Mouse (Mus musculus) retina, postnatal 7 days (tissue): Measurements from ENCODE around the gene Maml2.

Experiments used
- DNase-seq: peaks from one replicate; pipeline ENCODE4 v3.0.0-alpha.2; 2012; ENCODE audit warnings: low read depth, low spot score

Gene Maml2

DNA sequence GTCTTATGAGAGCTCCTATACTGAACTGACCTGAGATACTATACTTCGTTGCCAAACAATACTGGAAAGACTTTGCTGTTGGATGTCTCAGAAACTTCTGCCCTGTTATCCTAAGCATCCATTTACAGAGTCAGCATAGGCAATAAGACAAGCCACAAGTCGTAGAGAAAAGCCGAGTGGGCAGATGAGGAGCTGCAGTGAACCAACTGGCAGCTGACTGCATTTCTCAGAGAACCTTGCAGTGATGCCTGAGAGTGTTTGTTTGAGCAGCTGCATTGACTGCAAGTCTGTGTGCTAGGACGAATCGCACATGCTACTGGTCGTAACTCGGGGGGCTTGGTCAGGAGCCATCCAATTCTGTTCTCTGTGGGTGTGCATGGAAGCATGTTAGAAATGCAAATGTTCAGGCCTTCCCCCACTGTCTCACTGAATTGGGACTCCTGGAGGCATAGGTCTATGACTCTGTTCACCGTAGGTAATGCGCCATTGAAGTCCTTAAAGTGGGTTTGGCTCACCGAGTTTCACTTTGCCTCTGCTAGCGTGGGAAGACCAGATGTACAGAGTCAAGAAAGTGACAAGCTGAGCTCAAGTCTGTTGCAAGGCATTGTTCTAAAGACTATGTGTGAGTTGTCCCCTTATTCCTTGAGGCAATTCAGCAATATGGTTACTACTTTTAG, 267.7 kb downstream of the Maml2 start:
- DNase-seq = no peak

GRCm38 (mm10) chr9:13566154-13566885, 268.6 kb downstream of the Maml2 start:
- no peak for DNase-seq

DNA sequence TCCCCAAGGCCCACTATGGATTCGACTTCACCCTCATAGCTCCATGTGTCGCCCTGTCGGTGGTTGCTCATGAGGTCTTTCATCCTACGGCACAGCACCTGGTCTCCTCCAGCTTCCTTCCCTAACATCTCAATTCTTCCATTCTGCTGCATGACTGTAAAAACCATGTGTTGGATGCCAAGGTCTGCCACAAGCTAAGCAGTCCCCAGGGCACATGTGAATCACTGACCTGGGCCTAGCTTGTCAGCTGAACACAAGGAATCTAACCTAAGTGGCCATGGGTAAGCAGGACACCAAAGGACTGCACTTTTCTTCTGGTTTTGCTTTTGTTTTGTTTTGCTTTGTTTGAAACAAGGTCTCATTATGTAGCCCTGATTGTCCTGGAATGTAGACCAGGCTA, 271.3 kb downstream of the Maml2 start:
- no peak for DNase-seq

GRCm38 (mm10) chr9:13572847-13573246, 275.1 kb downstream of the Maml2 start:
- no peak for DNase-seq

GRCm38 (mm10) chr9:13574059-13574458, 276.3 kb downstream of the Maml2 start:
- DNase-seq = no peak

GRCm38 (mm10) chr9:13574913-13575312, 277.2 kb downstream of the Maml2 start:
- DNase-seq = no peak

DNA sequence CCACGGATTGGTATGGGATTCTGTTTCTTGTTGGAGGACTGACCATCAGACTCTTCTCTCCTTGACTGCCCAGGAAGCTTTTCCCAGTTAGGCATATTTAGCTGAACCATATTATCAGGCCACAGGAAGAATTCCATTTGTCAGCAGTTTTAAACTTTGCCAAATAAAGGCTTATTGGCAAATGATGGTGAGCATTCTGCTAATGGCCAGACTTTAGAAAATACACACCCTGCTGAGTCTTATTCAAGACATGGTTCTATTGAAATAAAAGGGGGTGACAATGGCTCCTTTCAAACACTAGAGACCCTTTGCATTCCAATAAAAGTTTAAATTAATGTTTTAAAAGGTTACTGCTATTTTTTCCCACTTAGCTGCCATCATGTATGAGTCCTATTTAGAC, 279.4 kb downstream of the Maml2 start:
- no peak for DNase-seq

GRCm38 (mm10) chr9:13581184-13581583, 283.4 kb downstream of the Maml2 start:
- no peak for DNase-seq

GRCm38 (mm10) chr9:13583952-13584351, 286.2 kb downstream of the Maml2 start:
- DNase-seq = no peak

- DNase-seq = no peak
Observed at GRCm38 (mm10) chr9:13584435-13584834, 286.7 kb downstream of the Maml2 start.

- DNase-seq = no peak
Observed at GRCm38 (mm10) chr9:13587085-13587933, 289.6 kb downstream of the Maml2 start.

- no peak for DNase-seq
Observed at GRCm38 (mm10) chr9:13588786-13589185, 291.0 kb downstream of the Maml2 start.

- no peak for DNase-seq
Observed at GRCm38 (mm10) chr9:13592701-13593100, 294.9 kb downstream of the Maml2 start.

GRCm38 (mm10) chr9:13597736-13598135, 300.0 kb downstream of the Maml2 start:
- DNase-seq = no peak

DNA sequence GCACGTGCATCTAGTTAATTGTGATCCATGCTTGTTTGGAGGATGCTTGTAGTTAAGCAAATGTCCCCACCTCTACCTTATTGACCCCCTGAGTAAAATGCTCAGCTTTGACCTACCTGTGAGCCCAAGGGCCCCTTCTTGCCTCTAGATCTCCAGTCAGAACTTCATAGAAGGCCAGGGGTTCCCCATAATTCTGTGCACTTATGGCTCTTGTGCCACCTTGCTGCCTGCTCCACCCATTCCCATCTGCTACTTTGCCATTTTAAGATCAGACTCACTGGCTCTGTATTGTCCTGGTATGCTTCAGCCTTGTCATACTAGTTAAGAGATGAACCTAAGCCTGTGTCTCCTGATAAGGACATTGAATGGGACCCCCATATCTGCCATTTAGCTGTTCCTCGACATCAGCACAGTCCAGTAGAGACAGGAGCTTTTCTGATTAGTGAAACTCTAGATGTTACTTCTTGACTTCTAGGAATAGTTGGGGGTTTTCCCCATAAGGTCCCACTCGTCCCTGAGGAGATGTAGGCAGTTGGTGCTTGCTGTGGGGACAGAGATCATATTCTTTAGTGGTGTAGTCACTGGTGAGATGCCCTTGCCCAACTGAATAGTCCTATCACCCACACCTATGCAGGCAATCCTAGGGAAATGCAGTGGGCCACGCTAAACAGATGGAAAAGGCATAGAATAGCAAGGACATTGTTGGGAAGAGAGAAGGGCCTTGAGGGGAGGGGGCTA, 301.0 kb downstream of the Maml2 start:
- DNase-seq = no peak

- DNase-seq = no peak
Observed at GRCm38 (mm10) chr9:13599334-13599614, 301.5 kb downstream of the Maml2 start.

DNA sequence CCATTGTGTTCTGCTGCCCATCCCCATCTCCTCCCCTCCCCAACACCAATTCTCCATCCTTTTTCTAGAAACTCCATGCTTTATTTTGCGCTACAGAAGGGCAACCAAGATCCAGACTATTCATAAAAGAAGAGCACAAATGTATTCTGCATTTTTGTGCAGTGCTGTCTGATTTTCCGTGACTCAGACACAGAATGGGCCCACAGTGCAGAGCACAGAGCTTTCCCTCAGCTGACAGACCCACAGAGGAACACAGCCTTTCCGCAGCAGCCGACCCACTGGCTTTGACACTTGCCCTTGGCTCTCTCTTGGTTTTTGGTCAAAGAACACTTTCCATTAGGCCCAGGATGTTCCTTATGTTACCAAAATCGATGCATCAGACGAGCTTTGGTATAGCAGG, 302.0 kb downstream of the Maml2 start:
- no peak for DNase-seq

DNA sequence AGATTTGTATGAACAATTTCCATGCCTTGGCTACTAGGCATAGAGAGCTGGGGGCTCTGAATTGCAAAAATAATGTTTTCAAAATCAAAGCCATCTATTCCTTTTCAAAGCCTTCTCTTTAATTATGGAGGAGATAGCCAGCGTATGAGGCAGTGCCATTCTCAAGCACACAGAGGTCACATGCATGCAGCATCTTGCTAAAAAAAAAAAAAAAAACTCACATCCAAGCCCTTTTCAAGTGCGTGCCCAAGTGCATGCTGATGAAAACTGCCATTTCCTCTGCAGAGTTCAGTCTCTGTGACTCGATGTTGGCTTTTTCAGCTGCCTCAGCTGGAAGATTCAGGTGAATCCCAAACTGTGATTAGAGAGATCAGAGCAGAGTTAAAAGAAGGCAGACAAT, 304.0 kb downstream of the Maml2 start:
- DNase-seq = no peak

GRCm38 (mm10) chr9:13603533-13604143, 305.9 kb downstream of the Maml2 start:
- DNase-seq = no peak

- no peak for DNase-seq
Observed at GRCm38 (mm10) chr9:13607609-13608185, 309.9 kb downstream of the Maml2 start.

GRCm38 (mm10) chr9:13608532-13609071, 310.8 kb downstream of the Maml2 start:
- DNase-seq = no peak
